Mouse (Mus musculus) gastrocnemius, postnatal 4 days (tissue): ENCODE measurements around the gene Klf17. TPM values are rescaled to one million over a fixed set of nuclear protein-coding genes. Genes with fewer than 3 reads are reported as not detected.

ENCODE experiments used
- total RNA-seq, 2 experiments: library from RNA; stranded (reverse); gene quantifications; 2 replicates each; pipeline ENCODE4 v1.2.3; 2021

The Klf17 gene
- total RNA-seq, 2 experiments from 2014 or later, result not detected

Other genes starting within 250 kb of the Klf17 start
- 100 to 1,000 TPM in 1 of 2 experiments, 10 to 100 TPM in 1; 98.8 to 101 TPM for gene Eri3, start 215.3 kb downstream of the Klf17 start, total RNA-seq
- 10 to 100 TPM; 25.7 to 29.5 TPM for gene Dmap1, start 83.4 kb downstream of the Klf17 start, total RNA-seq
- not detected for gene Gm12845, start 41.2 kb downstream of the Klf17 start, total RNA-seq
- gene Slc6a9, start 68.9 kb upstream of the Klf17 start, total RNA-seq, result 1 to 10 TPM; 6.1 to 6.9 TPM
- gene Ccdc24, start 106.9 kb upstream of the Klf17 start, total RNA-seq, result under 1 TPM; 0.59 to 0.91 TPM
- 10 to 100 TPM; 25.7 to 27.4 TPM for gene B4galt2, start 117.8 kb upstream of the Klf17 start, total RNA-seq
- gene Atp6v0b, start 121.7 kb upstream of the Klf17 start, total RNA-seq, result 10 to 100 TPM; 67.0 to 70.8 TPM
- gene Dph2, start 126.4 kb upstream of the Klf17 start, total RNA-seq, result 1 to 10 TPM; 4.6 to 5.3 TPM
- 100 to 1,000 TPM; 124 to 135 TPM for gene Ipo13, start 149.4 kb upstream of the Klf17 start, total RNA-seq
- 1 to 10 TPM; 1.4 to 2.0 TPM for gene Artn, start 164.1 kb upstream of the Klf17 start, total RNA-seq